Mouse (Mus musculus): Measurements from ENCODE around the gene Apba2.

GRCm38 (mm10) chr7:64779501-64779900, 278.0 kb downstream of the Apba2 start:
- no peak for TF ChIP-seq CTCF (IDR thresholded peaks at IDR 0.05; ENCODE audit: low read depth, low read length)
- no peak for TF ChIP-seq POLR2A (IDR thresholded peaks at IDR 0.05; ENCODE audit: borderline replicate concordance, low read depth, low read length)
